Mouse (Mus musculus) midbrain, embryonic 10.5 days (tissue): Measurements from ENCODE around the gene Mthfd1l. TPM values are rescaled to one million over a fixed set of nuclear protein-coding genes. Genes with fewer than 3 reads are reported as not detected.

ENCODE experiments used
- DNase-seq: peaks from one replicate; pipeline ENCODE4 v3.0.0-alpha.2; 2017; ENCODE audit warnings: low spot score
- H3K27ac ChIP-seq: fragments of 300-500 bp; sonication (generic); replicated peaks from 2 replicates; pipeline ENCODE4 v1.5.1; 2016; ENCODE audit warnings: mild to moderate bottlenecking
- H3K27me3 ChIP-seq: fragments of 300-500 bp; sonication (generic); 2 replicates; pipeline ENCODE4 v1.6.1; 2016; ENCODE audit warnings: low read depth, mild to moderate bottlenecking; ENCODE audit not compliant: poor library complexity, severe bottlenecking
- H3K36me3 ChIP-seq: fragments of 300-500 bp; sonication (generic); 2 replicates; pipeline ENCODE4 v1.6.1; 2016; ENCODE audit warnings: mild to moderate bottlenecking, moderate library complexity
- H3K4me1 ChIP-seq: fragments of 300-500 bp; sonication (generic); 2 replicates; pipeline ENCODE4 v1.6.1; 2016
- H3K4me3 ChIP-seq: fragments of 300-500 bp; sonication (generic); 2 replicates; pipeline ENCODE4 v1.5.1; 2016; ENCODE audit warnings: mild to moderate bottlenecking, moderate library complexity
- H3K9me3 ChIP-seq: fragments of 300-500 bp; sonication (generic); replicated peaks from 2 replicates; pipeline ENCODE4 v1.6.1; 2016; ENCODE audit warnings: mild to moderate bottlenecking
- WGBS: fragments of 180-500 bp; shearing (Covaris S2); methylation state at CpG from one replicate; pipeline ENCODE4 v1.1.7; 2016; 5-methylcytosine and 5-hydroxymethylcytosine counted together
- polyA plus RNA-seq: library from polyadenylated mRNA; unstranded; fragments of >200 nt; fragmentation: Nextera tagmentation; extraction: Ambion mirVana; gene quantifications from 2 replicates; pipeline ENCODE4 v1.2.1, GENCODE M21; 2016

Gene Mthfd1l
- polyA plus RNA-seq, 1 experiment from 2014 or later = 25.2 TPM

DNA sequence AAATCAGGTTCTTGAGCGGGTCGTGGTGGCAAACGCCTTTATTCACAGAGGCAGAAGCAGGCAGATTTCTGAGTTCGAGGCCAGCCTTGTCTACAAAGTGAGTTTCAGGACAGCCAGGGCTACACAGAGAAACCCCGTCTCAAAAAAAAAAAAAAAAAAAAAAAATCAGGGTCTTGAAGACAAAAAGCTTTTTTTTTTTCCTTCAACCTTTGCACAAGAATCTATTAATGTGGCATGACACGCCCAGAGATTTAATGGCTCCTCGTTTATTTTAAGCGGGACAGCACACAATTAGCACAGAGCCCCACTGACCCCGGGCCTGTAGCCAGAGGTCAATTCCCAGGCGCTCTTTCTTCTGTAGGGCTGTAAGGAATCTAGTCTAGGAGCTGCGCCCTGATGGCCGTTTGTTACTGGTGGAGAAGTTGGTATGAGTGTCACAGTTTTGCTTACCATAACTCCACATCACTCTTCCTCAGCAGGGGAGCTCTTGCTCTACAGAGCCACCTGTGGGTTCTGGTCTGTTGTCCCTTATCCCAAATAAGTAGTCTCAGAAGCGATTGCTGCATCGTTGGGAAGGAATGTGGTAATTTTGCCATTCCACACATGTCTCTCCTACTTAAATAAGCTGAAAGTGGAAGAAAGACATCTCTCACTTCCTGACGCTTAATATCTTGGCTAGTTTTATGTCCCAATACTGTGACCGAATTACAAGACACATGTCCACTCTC is 172.3 kb downstream of the Mthfd1l start:
- 77% methylated on average over 16 of the region's 16 CpGs for whole genome bisulfite sequencing
- H3K27ac ChIP-seq = no peak overlapping the region
- no peak for DNase-seq
- H3K4me3 ChIP-seq = no peak overlapping the region
- H3K36me3 ChIP-seq = peaks cover 17% of the 10 kb centered on the region
- no peaks in the 10 kb centered on the region for H3K9me3 ChIP-seq
- no peaks in the 10 kb centered on the region for H3K27me3 ChIP-seq
- H3K4me1 ChIP-seq = peaks cover 13% of the 10 kb centered on the region

DNA sequence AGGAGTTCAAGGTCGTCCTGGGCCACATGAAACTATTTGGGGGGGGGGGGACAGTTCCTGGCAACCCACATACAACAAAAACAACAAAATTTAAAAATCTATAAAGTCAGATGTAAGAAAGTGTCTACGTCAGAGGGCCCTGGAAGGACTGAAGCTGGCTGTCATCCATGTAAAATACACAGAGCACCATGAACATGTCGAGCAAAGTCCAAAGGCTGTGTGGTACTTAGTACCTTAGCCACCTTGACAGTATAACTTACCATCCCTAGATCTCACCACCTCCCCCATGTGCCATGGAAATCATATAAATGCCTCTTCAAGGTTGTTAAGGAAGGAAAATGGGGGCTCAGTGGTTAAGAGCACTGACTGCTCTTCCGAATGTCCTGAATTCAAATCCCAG is 174.0 kb downstream of the Mthfd1l start:
- DNase-seq = no peak
- WGBS = 93% methylated on average over 4 of the region's 4 CpGs
- H3K36me3 ChIP-seq = peaks cover 26% of the 10 kb centered on the region
- H3K4me1 ChIP-seq = peaks cover 13% of the 10 kb centered on the region
- H3K27ac ChIP-seq = no peak overlapping the region
- no peaks in the 10 kb centered on the region for H3K9me3 ChIP-seq
- no peak overlapping the region for H3K4me3 ChIP-seq
- H3K27me3 ChIP-seq = no peaks in the 10 kb centered on the region

DNA sequence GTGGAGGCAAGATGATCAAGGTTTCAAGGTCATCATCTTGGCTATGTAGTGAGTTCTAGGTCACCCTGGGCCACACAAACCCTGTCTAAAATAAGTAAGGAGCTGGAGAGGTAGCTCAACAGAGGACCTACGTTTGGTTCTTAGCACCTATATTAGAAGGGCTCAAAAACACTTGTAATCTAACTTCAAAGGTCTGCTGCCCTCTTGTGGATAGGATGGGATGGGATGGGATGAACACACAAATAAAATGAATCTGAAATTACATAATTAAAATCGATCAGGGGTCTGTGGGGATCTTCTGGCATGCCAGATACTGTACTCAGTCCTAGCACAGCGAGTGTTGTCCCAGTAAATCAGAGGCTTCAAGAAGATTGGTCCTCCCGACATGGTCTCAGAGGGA is 178.2 kb downstream of the Mthfd1l start:
- 88% methylated on average over 4 of the region's 4 CpGs for WGBS
- H3K9me3 ChIP-seq = no peaks in the 10 kb centered on the region
- peaks cover 3% of the 10 kb centered on the region; the same call in 1 of the 2 replicates for H3K4me1 ChIP-seq
- H3K4me3 ChIP-seq = no peak overlapping the region
- H3K27ac ChIP-seq = no peak overlapping the region
- no peak for DNase-seq
- no peaks in the 10 kb centered on the region for H3K27me3 ChIP-seq
- peaks cover 28% of the 10 kb centered on the region for H3K36me3 ChIP-seq

DNA sequence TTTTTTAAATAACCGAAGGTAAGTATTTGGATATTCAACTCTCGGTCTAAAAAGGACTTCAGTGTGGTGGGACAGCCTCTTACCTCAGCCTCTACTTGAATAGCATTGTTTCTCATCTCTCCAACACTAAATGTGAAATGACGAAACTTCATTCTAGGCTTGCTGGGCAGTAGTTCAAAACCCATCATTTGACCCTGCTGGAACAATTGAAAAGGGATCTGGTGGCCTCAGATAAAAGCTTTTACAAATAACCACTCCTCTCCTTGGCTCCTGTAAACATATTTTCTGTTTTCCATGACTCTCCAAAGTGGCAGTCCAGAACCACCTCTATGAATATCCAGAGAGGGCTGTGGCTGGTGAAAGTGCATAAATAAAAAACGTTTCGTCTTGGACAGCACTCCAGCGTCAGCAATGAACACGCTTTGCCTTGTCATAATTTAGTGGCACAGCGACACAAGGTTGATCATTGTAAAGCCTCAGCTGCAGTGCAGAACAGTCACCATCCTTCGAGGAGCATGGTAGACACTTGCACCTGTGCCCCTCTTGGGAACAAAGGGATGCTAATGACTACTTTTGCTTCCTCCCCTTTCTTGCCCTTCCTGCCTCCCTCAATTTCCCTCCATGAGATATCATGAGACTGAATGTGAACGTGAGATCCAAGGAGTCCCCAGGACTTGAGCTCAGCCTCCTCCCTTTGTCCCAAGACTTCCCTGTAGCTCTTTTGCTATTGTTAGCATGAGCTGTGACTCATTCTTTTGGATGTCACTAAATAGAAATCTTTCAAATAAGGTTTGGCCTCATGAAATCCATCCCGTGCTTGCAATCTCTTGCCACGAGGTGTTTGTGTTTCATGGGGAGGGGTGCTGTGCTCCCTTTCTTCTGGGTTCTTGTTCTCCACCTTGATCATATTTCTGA is 179.2 kb downstream of the Mthfd1l start:
- Histone ChIP-seq H3K4me1 (peaks cover 3% of the 10 kb centered on the region; the same call in 1 of the 2 replicates), H3K4me3 (no peak overlapping the region), H3K9me3 (no peaks in the 10 kb centered on the region), H3K36me3 (peaks cover 33% of the 10 kb centered on the region), H3K27ac (no peak overlapping the region), H3K27me3 (no peaks in the 10 kb centered on the region)
- DNase-seq = no peak
- 92% methylated on average over 12 of the region's 12 CpGs for WGBS

DNA sequence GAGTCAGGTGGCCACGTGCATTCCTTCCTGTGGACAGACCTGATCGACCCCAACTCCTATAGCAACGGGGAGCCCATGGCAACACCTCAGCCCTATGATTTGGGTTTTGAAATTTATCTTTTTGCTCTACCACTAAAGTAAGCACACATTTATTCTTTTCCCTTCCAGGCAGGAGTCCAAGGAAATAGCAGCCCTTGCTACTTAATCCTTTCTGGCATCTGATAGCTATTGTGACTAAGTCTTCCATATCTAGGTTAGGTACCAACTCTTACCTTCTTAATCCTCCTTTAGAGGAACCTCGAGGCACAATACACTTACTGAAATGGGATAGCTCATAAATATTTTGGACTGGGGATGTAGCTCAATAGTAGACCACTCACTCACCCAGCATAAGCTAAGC is 180.1 kb downstream of the Mthfd1l start:
- H3K4me1 ChIP-seq = no peaks in the 10 kb centered on the region
- H3K27me3 ChIP-seq = no peaks in the 10 kb centered on the region
- H3K27ac ChIP-seq = no peak overlapping the region
- no peak overlapping the region for H3K4me3 ChIP-seq
- H3K9me3 ChIP-seq = no peaks in the 10 kb centered on the region
- 94% methylated on average over 4 of the region's 4 CpGs for WGBS
- DNase-seq = no peak
- peaks cover 33% of the 10 kb centered on the region for H3K36me3 ChIP-seq

DNA sequence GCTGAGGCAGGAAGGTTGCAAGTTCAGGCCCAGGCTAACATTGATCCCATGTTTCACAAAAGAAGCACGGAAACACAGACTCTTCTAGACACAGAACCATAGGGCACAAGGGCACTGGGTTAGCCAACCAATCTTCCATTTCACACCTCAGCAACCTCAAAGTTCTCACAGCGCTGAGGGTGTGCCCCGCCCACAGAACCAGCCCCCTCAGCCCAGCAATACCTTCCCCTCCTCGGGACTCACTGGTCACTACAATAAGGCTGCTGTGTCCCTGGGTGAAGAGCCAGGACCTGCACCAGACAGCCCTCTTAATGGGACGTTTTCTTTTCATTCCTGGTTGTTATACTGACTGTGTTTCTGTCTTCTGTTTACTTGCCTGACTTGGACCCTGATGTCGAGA is 181.1 kb downstream of the Mthfd1l start:
- no peak for DNase-seq
- Histone ChIP-seq H3K9me3 (no peaks in the 10 kb centered on the region), H3K36me3 (peaks cover 27% of the 10 kb centered on the region), H3K4me1 (no peaks in the 10 kb centered on the region), H3K4me3 (no peak overlapping the region), H3K27ac (no peak overlapping the region), H3K27me3 (no peaks in the 10 kb centered on the region)
- WGBS = 79% methylated on average over 6 of the region's 6 CpGs

DNA sequence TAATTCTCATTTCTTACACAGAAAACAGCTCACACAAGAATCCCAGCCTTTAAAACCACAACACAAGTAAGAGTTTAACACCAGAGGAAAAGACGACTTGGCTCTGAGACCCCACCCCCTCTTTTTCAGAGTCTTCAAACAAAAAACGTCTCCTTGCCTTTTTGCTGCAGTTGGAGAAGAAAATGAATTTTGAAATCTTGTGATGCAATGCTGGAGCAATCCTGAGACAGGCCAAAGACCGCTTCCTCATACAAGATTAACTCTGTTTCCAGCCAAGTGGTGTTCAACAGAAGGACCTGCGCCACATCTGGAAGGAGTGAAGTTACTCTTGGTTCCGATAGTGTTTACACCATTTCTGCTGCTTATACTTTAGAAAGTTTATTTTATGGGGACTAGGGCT is 182.6 kb downstream of the Mthfd1l start:
- DNase-seq = no peak
- Histone ChIP-seq H3K27me3 (no peaks in the 10 kb centered on the region), H3K27ac (no peak overlapping the region), H3K36me3 (peaks cover 15% of the 10 kb centered on the region), H3K4me1 (no peaks in the 10 kb centered on the region), H3K9me3 (no peaks in the 10 kb centered on the region), H3K4me3 (no peak overlapping the region)
- WGBS = 81% methylated on average over 5 of the region's 5 CpGs

DNA sequence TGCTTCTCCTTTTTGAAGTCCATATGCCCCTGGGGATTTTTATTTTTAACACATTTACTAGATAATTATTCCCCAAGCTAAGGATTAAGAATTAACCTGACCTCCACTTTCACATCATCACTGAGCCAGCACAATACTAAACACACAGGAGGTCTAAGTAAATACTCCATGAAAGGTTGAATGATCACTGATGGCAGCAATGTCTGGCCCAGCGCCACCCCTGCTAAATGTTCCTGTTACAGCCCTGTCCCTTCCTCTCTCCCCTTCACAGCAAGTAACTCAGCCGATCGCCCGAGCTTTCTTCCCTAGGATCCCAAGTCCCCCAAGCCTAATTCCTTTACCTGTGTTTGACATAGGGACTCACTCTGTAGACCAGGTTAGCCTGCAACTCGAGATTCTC is 185.6 kb downstream of the Mthfd1l start:
- peaks cover 8% of the 10 kb centered on the region; the same call in 1 of the 2 replicates for H3K36me3 ChIP-seq
- no peaks in the 10 kb centered on the region for H3K9me3 ChIP-seq
- no peak for DNase-seq
- H3K27ac ChIP-seq = no peak overlapping the region
- H3K4me3 ChIP-seq = no peak overlapping the region
- H3K27me3 ChIP-seq = no peaks in the 10 kb centered on the region
- WGBS = 83% methylated on average over 5 of the region's 5 CpGs
- peaks cover 4% of the 10 kb centered on the region; the same call in 1 of the 2 replicates for H3K4me1 ChIP-seq

DNA sequence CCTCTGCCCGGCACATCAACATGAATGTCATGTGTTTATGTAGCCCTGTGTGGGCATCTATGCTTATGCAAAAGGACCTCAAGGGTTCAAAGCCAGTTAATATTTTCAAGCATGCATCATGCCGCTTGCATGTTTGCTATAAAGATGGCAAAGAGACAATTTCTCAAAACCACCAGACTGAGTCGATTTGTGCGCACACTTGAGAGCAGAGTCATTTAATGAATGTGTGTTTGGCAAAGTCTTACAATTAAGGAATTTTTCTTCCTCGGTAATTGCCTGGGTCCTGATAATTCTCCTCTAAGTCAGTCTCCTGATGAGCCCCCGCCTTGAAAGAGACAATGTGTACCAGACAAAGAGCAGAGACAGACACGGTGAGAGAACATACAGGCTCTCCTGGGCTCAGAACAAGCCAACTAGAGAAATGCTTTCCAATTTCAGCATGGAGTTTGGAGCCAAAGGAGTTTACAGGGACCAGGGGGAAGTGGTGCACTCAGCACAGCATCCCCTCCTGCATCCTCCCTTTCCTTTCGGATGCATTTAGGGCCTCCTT is 186.7 kb downstream of the Mthfd1l start:
- no peaks in the 10 kb centered on the region for H3K27me3 ChIP-seq
- DNase-seq = no peak
- H3K9me3 ChIP-seq = no peaks in the 10 kb centered on the region
- peaks cover 5% of the 10 kb centered on the region; the same call in 1 of the 2 replicates for H3K36me3 ChIP-seq
- H3K4me1 ChIP-seq = peaks cover 4% of the 10 kb centered on the region; the same call in 1 of the 2 replicates
- no peak overlapping the region for H3K4me3 ChIP-seq
- 90% methylated on average over 8 of the region's 8 CpGs for WGBS
- no peak overlapping the region for H3K27ac ChIP-seq

DNA sequence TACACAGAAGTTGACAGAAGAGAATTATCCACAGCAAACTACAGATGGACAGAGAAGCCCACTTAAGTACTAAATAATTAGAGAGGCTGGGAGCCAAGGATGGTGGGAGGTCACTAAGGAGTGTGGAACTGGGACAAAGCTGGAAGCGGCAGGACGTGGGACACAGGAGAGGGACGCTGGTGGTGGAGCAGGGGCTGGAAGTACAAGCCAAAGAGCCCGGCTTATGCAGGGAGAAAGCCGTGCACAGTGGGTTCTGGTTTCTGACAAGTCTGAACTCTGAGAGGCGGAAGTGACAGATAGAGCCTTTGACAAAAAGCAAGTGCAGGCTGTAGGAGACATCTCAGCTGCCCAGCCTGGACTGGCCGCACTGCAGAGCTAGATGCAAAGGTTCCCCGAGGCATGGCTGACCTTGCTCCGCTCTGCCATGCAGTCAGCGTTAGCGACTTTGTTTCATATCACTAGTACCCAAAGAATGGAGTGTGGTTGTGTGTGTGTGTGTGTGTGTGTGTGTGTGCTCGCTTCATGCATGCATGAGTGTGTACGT is 187.4 kb downstream of the Mthfd1l start:
- Histone ChIP-seq H3K27me3 (no peaks in the 10 kb centered on the region), H3K27ac (no peak overlapping the region), H3K4me3 (no peak overlapping the region), H3K36me3 (peaks cover 5% of the 10 kb centered on the region; the same call in 1 of the 2 replicates), H3K9me3 (no peaks in the 10 kb centered on the region), H3K4me1 (peaks cover 4% of the 10 kb centered on the region; the same call in 1 of the 2 replicates)
- 85% methylated on average over 13 of the region's 13 CpGs for WGBS
- no peak for DNase-seq

DNA sequence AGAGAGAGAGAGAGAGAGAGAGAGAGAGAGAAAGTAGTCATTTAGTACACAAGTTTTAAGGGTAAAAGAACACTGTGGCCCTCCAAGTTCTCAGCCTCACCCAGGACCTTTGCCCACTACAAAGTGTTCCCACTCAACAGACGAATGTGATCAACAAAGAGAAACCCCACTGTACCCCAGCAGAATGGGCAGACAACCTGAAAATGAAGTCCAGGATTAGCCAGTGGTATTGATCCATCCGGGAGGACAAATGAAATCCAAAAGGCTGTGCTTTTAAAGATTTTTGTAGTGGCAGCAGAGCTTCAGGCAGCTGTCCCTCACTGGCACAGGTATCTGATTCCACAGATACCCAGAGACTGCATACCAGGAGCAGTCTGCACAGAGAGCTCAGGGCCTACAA is 189.1 kb downstream of the Mthfd1l start:
- no peaks in the 10 kb centered on the region for H3K36me3 ChIP-seq
- DNase-seq = no peak
- H3K27me3 ChIP-seq = no peaks in the 10 kb centered on the region
- H3K9me3 ChIP-seq = no peaks in the 10 kb centered on the region
- H3K4me3 ChIP-seq = no peak overlapping the region
- H3K4me1 ChIP-seq = peaks cover 4% of the 10 kb centered on the region; the same call in 1 of the 2 replicates
- no peak overlapping the region for H3K27ac ChIP-seq
- WGBS = 79% methylated on average over 2 of the region's 2 CpGs

DNA sequence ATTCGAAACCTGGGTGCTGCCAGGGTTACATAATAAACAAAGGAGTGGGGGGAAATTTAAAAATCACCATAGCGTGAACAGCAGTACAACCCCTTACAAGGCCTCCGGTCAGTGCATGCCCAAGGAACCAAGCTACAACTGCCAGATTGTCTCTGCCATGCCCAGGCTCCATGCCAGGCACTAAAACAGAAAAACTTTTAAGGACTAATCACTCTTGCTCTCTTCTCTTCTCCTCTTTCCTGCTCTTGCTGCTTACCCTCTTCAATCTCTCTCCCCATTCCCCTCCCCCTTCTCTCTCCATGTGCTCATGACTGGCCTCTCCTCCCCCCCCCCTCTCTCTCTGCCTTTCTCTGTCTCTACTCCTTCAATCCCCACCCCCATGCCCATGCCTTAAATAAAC is 190.1 kb downstream of the Mthfd1l start:
- no peaks in the 10 kb centered on the region for H3K36me3 ChIP-seq
- WGBS = 69% methylated on average over 3 of the region's 3 CpGs
- H3K9me3 ChIP-seq = no peaks in the 10 kb centered on the region
- no peaks in the 10 kb centered on the region for H3K27me3 ChIP-seq
- DNase-seq = no peak
- peaks cover 4% of the 10 kb centered on the region; the same call in 1 of the 2 replicates for H3K4me1 ChIP-seq
- no peak overlapping the region for H3K4me3 ChIP-seq
- H3K27ac ChIP-seq = no peak overlapping the region; the same call in 1 of the 2 replicates
